Mouse (Mus musculus): ENCODE data around the gene Acsm5. TPM values are rescaled to one million over a fixed set of nuclear protein-coding genes. Genes with fewer than 3 reads are reported as not detected.

Gene Acsm5
- polyA plus RNA-seq (2017; shearing (Covaris generic)), result not detected

DNA sequence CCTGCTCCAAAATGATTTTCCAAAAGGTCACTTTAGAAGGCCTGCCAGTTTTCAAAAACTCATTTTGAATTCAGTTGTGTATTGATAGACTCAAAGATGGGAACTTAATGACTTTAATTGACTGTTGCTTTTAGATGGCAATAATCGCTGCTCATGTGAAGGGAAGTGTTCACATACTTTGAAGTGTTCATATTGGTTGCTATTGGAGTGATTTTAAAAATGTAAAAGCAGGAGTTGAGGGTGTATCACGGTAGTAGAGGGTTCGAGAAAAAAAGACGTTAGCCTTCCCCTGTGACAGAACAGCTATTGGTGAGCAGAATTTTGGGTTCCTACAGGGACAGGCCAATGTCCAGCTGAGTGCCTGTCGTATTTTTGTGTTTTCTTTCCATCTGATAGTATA is at the start of gene Acsm5:
TSS of gene Acsm5 (plus strand) at position 301 of the 400 bp plus-strand sequence.

DNA sequence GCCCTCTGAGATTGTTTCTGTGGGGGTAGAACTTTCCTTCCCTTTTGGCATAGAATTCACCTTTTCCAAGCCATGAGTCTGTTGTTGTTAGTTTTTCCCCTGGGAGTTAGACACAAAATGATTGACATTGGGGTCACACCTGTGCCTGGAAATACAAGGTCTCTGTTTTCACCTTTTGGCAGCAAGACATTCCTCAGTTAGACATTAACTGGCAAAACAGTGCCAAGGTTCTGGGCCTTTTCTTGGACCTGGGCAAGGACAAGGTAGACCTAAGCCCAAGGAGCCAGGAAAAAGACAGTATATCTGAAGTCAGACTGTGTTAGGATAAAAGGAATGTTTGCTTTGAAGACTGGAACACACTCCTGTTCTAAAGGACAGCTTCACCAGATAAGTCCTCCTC is 40.0 kb upstream of the Acsm5 start, which contains the start of gene Umod:
TSS of gene Umod (minus strand) at position 27 of the 400 bp plus-strand sequence.

DNA sequence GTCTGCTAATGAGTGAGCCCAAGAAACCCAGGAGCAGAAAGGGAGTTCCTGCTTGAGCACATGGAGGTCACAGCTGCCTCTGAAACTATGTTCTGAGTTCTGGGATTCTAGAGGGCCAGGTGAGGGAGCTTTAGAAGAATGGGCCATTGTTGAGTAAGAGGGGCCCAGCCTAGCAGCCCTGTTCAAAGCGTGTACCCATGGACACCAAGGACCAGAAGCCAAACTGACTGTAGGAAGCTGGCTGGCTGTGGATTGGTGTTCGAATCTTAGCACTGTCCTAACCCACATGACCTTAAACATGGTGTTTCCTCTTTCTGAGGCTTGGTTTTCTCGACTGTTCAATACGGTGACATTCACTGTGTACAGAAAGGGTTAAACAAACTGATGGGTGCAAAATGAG is 4.1 kb downstream of the Acsm5 start, which contains the start of gene Pdilt:
TSS of gene Pdilt (minus strand) at position 101 of the 400 bp plus-strand sequence.

DNA sequence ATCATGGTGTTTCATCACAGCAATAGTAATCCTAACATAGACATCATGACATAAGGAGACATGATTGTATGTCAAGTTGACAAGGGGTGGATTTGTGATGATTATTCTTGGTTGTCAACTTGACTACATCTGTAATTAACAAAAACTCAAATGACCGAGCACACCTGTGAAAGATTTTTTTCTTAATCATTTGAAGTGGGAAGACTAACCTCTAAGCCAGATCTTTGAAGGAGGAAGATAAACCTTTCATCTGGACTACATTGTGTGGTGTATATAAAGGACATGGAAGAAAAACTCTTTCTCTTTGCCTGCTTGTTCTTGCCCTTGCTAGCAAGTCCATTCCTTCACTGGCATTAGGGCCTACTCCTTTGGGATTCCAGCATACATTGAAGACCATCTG is 34.8 kb downstream of the Acsm5 start, which contains the start of gene Acsm2:
TSS of gene Acsm2 (plus strand) at position 301 of the 400 bp plus-strand sequence.

Other genes starting within 250 kb of the Acsm5 start
- gene Gp2, start 60.2 kb upstream of the Acsm5 start, polyA plus RNA-seq (2017; shearing (Covaris generic)), result not detected
- not detected for gene Umod, start 40.2 kb upstream of the Acsm5 start, polyA plus RNA-seq (2017; shearing (Covaris generic))
- not detected for gene Pdilt, start 4.0 kb downstream of the Acsm5 start, polyA plus RNA-seq (2017; shearing (Covaris generic))
- not detected for gene Acsm2, start 34.9 kb downstream of the Acsm5 start, polyA plus RNA-seq (2017; shearing (Covaris generic))
- not detected for gene Acsm1, start 87.6 kb downstream of the Acsm5 start, polyA plus RNA-seq (2017; shearing (Covaris generic))
- gene Acsm4, start 170.6 kb downstream of the Acsm5 start, polyA plus RNA-seq (2017; shearing (Covaris generic)), result not detected
- 66.8 TPM for gene Thumpd1, start 201.3 kb downstream of the Acsm5 start, polyA plus RNA-seq (2017; shearing (Covaris generic))
- gene Acsm3, start 241.5 kb downstream of the Acsm5 start, polyA plus RNA-seq (2017; shearing (Covaris generic)), result 0.11 TPM